Mouse (Mus musculus): Measurements from ENCODE around the gene Kcnab3. TPM values are rescaled to one million over a fixed set of nuclear protein-coding genes. Genes with fewer than 3 reads are reported as not detected.

Gene Kcnab3
- polyA plus RNA-seq, 2 experiments, result 0.10 to 0.20 TPM

DNA sequence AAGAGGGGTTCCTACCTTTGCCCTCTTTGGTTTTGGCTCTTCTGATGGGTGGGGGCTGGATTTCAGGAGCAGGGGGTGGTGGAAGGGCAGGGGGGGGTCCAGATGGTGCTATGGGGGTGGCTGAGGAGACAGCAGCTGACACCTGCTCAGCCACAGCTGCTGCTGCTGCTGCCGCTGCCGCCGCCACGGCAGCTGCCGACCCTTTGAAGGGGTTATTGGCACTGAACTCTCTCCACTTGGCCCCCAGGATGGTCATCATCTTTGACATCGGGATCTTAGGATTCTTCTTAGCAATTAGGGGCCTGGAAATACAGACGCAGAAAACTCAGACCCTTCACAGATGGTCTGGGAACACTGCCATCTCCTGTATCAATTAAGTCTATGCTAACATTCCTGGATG is 36.0 kb downstream of the Kcnab3 start:
- peaks cover 10% of the 10 kb centered on the region for H3K27me3 ChIP-seq (ENCODE audit: control insufficient read depth, insufficient read depth, low read length)
- H3K36me3 ChIP-seq (replicated peaks; ENCODE audit: control insufficient read depth, insufficient read depth, low read depth), result no peaks in the 10 kb centered on the region
- DNase-seq (ENCODE audit: low read depth in 3 of 3, low spot score in 3 of 3) (no peak), ATAC-seq (ENCODE audit: insufficient read depth) (no peak)
- no peak overlapping the region for H3K4me3 ChIP-seq (ENCODE audit: insufficient read depth in 1 of 2, low read depth in 2 of 2, low read length in 2 of 2)
- TF ChIP-seq CTCF (IDR thresholded peaks at IDR 0.05; ENCODE audit: low read depth) (no peak), EP300 (IDR thresholded peaks at IDR 0.05; ENCODE audit: low read depth) (no peak)
- no peak overlapping the region for H3K4me2 ChIP-seq (ENCODE audit: low read depth)
- H3K9ac ChIP-seq (replicated peaks), result no peak overlapping the region
- H3K4me1 ChIP-seq (replicated peaks; ENCODE audit: control insufficient read depth in 2 of 2, insufficient read depth in 2 of 2, low read length in 1 of 2), result peaks cover 8 to 9% of the 10 kb centered on the region in 2 experiments; a peak in 3 of 4 replicates
- H3K27ac ChIP-seq, result no peak overlapping the region
- no peaks in the 10 kb centered on the region for H3K9me3 ChIP-seq (ENCODE audit: control insufficient read depth, low read length)
- 73% methylated on average over 7 of the region's 7 CpGs for WGBS (ENCODE audit: insufficient replicate concordance)

DNA sequence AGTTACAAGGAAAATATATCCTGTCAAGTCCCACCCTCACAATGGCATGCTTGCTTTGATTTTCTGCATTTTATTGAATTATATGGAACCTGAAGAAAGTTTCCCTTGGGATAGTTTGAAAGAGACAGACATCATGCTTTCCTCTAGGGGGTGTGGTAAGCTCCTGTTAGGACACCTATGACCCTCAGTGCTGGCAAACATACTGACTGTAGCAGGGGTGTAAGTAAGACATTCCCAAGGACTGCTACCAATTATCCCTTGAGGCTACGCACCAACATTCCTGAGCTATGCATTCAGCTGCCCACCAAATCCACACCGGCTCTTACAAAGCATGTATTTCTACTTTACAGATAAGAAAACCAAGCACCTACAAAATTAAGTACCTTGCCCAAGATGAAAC is 36.4 kb downstream of the Kcnab3 start:
- no peak for ATAC-seq (ENCODE audit: insufficient read depth)
- Histone ChIP-seq H3K9me3 (ENCODE audit: control insufficient read depth, low read length) (no peaks in the 10 kb centered on the region), H3K27ac (no peak overlapping the region), H3K4me3 (ENCODE audit: insufficient read depth in 1 of 2, low read depth in 2 of 2, low read length in 2 of 2) (no peak overlapping the region), H3K27me3 (ENCODE audit: control insufficient read depth, insufficient read depth, low read length) (peaks cover 15% of the 10 kb centered on the region), H3K4me2 (ENCODE audit: low read depth) (no peak overlapping the region), H3K36me3 (replicated peaks; ENCODE audit: control insufficient read depth, insufficient read depth, low read depth) (no peaks in the 10 kb centered on the region), H3K9ac (replicated peaks) (no peak overlapping the region), H3K4me1 (replicated peaks; ENCODE audit: control insufficient read depth in 2 of 2, insufficient read depth in 2 of 2, low read length in 1 of 2) (peaks cover 11 to 12% of the 10 kb centered on the region in 2 experiments; a peak in 3 of 4 replicates)
- DNase-seq (ENCODE audit: low read depth in 3 of 3, low spot score in 3 of 3), result no peak
- no peak for TF ChIP-seq CTCF (IDR thresholded peaks at IDR 0.05; ENCODE audit: low read depth)
- TF ChIP-seq EP300 (IDR thresholded peaks at IDR 0.05; ENCODE audit: low read depth), result no peak
- WGBS (ENCODE audit: insufficient replicate concordance), result 87% methylated on average over 2 of the region's 2 CpGs

DNA sequence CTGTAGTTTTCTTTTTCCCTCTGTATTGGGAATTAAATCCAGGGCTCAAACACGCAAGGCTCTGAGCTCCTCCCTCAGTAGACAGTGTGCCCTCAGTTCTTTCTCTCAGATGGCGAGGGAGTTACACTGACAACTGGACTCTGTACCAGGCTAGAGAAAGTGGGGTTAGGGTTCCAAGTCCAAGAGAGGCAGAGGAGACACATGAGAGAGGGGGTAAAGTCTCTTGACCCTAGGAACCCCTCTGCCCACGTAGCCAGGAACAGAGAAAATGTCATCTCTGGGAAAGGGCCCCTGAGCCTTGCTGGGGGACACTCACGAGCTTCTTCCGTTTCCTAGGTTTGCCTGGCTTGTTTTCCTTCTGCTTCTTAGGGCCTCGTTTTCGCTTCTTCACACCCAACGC is 38.3 kb downstream of the Kcnab3 start:
- H3K9ac ChIP-seq (replicated peaks), result no peak overlapping the region
- H3K4me1 ChIP-seq (replicated peaks; ENCODE audit: control insufficient read depth in 2 of 2, insufficient read depth in 2 of 2, low read length in 1 of 2), result peaks cover 16 to 17% of the 10 kb centered on the region in 2 experiments; a peak in 3 of 4 replicates

DNA sequence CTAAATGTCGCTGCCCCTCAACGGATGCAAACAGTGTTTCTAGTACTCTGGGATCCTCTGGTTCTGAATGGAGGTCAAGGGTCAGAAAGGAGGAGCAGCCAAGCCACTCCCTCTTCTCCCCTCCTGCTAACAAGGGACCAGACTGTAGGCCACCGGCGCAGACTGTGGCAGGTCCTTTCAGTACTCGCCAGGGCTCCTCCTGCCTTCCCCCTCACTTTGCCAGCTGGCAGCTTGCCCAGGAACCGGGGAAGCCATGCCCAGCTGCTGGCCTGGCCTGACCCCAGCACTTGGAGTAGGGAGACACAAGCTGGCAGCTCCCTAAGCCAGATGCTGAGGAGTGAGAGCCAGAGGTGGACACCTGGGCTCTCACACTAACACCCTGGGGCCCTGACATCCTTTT is 38.9 kb downstream of the Kcnab3 start:
- no peak for TF ChIP-seq EP300 (IDR thresholded peaks at IDR 0.05; ENCODE audit: low read depth)
- no peak for TF ChIP-seq CTCF (IDR thresholded peaks at IDR 0.05; ENCODE audit: low read depth)
- Histone ChIP-seq H3K36me3 (replicated peaks; ENCODE audit: control insufficient read depth, insufficient read depth, low read depth) (no peaks in the 10 kb centered on the region), H3K9me3 (ENCODE audit: control insufficient read depth, low read length) (no peaks in the 10 kb centered on the region), H3K27ac (no peak overlapping the region), H3K9ac (replicated peaks) (no peak overlapping the region), H3K4me3 (ENCODE audit: insufficient read depth in 1 of 2, low read depth in 2 of 2, low read length in 2 of 2) (no peak overlapping the region), H3K4me2 (ENCODE audit: low read depth) (peak overlapping the region; percentile 39), H3K4me1 (replicated peaks; ENCODE audit: control insufficient read depth in 2 of 2, insufficient read depth in 2 of 2, low read length in 1 of 2) (peaks cover 17% of the 10 kb centered on the region in 2 experiments; a peak in 3 of 4 replicates), H3K27me3 (ENCODE audit: control insufficient read depth, insufficient read depth, low read length) (peaks cover 35% of the 10 kb centered on the region)
- 35% methylated on average over 6 of the region's 6 CpGs for WGBS (ENCODE audit: insufficient replicate concordance)
- ATAC-seq (ENCODE audit: insufficient read depth) (peak; percentile 18; the same call in 1 of the 2 replicates), DNase-seq (ENCODE audit: low read depth in 3 of 3, low spot score in 3 of 3) (no peak)

More for the DNA sequence above, 38.3 kb downstream of the Kcnab3 start:
- Histone ChIP-seq H3K36me3 (replicated peaks; ENCODE audit: control insufficient read depth, insufficient read depth, low read depth) (no peaks in the 10 kb centered on the region), H3K4me3 (ENCODE audit: insufficient read depth in 1 of 2, low read depth in 2 of 2, low read length in 2 of 2) (no peak overlapping the region), H3K9me3 (ENCODE audit: control insufficient read depth, low read length) (no peaks in the 10 kb centered on the region), H3K27me3 (ENCODE audit: control insufficient read depth, insufficient read depth, low read length) (peaks cover 31% of the 10 kb centered on the region), H3K27ac (no peak overlapping the region), H3K4me2 (ENCODE audit: low read depth) (peak overlapping the region; percentile 39)
- ATAC-seq (ENCODE audit: insufficient read depth) (no peak), DNase-seq (ENCODE audit: low read depth in 3 of 3, low spot score in 3 of 3) (no peak)
- TF ChIP-seq CTCF (IDR thresholded peaks at IDR 0.05; ENCODE audit: low read depth) (no peak), EP300 (IDR thresholded peaks at IDR 0.05; ENCODE audit: low read depth) (no peak)
- 47% methylated on average over 8 of the region's 8 CpGs for WGBS (ENCODE audit: insufficient replicate concordance)

DNA sequence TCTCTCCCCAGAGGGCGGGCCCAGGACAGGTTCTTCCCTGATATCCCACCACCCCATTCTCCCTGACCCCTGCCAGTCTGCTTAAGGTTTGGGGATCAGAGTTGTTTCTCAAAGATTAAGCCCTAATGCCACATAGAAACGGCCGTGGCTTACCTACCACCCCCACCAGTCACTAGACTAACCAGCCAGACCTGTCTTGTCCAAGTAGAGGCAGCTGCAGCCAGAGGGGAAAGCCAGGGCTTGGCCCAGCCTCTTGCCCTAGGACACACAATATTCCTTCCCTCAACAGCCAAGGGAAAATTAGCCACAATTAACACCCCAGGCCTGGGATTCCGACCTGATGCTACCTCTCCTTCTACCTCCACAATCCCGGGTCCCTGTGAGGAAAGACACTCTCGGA is 39.7 kb downstream of the Kcnab3 start:
- Histone ChIP-seq H3K27ac (no peak overlapping the region), H3K9ac (replicated peaks) (no peak overlapping the region), H3K27me3 (ENCODE audit: control insufficient read depth, insufficient read depth, low read length) (peaks cover 35% of the 10 kb centered on the region), H3K4me2 (ENCODE audit: low read depth) (peak overlapping the region; percentile 89), H3K9me3 (ENCODE audit: control insufficient read depth, low read length) (no peaks in the 10 kb centered on the region), H3K4me3 (ENCODE audit: insufficient read depth in 1 of 2, low read depth in 2 of 2, low read length in 2 of 2) (peak overlapping the region in 1 of 2 experiments; percentile 77; a peak in 2 of 4 replicates), H3K36me3 (replicated peaks; ENCODE audit: control insufficient read depth, insufficient read depth, low read depth) (no peaks in the 10 kb centered on the region), H3K4me1 (replicated peaks; ENCODE audit: control insufficient read depth in 2 of 2, insufficient read depth in 2 of 2, low read length in 1 of 2) (peaks cover 19 to 22% of the 10 kb centered on the region in 2 experiments)
- DNase-seq (ENCODE audit: low read depth in 3 of 3, low spot score in 3 of 3) (no peak), ATAC-seq (ENCODE audit: insufficient read depth) (no peak)
- TF ChIP-seq CTCF (IDR thresholded peaks at IDR 0.05; ENCODE audit: low read depth) (no peak), EP300 (IDR thresholded peaks at IDR 0.05; ENCODE audit: low read depth) (no peak)
- WGBS (ENCODE audit: insufficient replicate concordance), result 44% methylated on average over 6 of the region's 6 CpGs
